Mouse (Mus musculus): ENCODE data around the gene Ngef.

Gene Ngef

DNA sequence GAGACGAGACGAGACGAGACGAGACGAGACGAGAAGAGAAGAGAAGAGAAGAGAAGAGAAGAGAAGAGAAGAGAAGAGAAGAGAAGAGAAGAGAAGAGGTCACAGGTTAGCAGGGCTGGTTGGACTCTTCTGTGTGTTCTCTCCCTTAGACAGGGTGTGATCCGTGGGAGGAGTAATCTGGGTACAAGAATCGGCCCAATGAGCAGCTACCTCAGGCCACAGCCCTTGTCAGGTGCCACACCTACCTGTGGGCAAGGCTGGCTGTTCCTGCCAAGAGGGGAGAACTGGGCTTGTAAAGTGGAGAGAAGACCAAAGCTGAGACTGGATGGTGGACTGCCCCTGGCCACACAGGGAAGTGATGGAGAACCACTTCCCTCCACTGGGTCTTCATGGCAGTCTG, 7.9 kb downstream of the Ngef start:
- DNase-seq (ENCODE audit: low spot score) = no peak

GRCm38 (mm10) chr1:87562967-87563366, 10.7 kb downstream of the Ngef start:
- DNase-seq (ENCODE audit: low spot score) = no peak

- DNase-seq (ENCODE audit: low spot score) = no peak
These were observed 20.1 kb downstream of the Ngef start for GRCm38 (mm10) chr1:87553586-87553985.

GRCm38 (mm10) chr1:87551008-87551407, 22.7 kb downstream of the Ngef start:
- DNase-seq (ENCODE audit: low spot score) = no peak

- DNase-seq (ENCODE audit: low spot score) = peak; percentile 60
These were observed 32.1 kb downstream of the Ngef start for GRCm38 (mm10) chr1:87541614-87542013.

- no peak for DNase-seq (ENCODE audit: low spot score)
These were observed 36.7 kb downstream of the Ngef start for GRCm38 (mm10) chr1:87537008-87537407.

- no peak for DNase-seq (ENCODE audit: low spot score)
These were observed 39.6 kb downstream of the Ngef start for GRCm38 (mm10) chr1:87534118-87534517.

GRCm38 (mm10) chr1:87532346-87532745, 41.3 kb downstream of the Ngef start:
- no peak for DNase-seq (ENCODE audit: low spot score)

- DNase-seq (ENCODE audit: low spot score) = no peak
These were observed 46.5 kb downstream of the Ngef start for GRCm38 (mm10) chr1:87527191-87527590.

- no peak for DNase-seq (ENCODE audit: low spot score)
These were observed 48.6 kb downstream of the Ngef start for GRCm38 (mm10) chr1:87525041-87525440.

DNA sequence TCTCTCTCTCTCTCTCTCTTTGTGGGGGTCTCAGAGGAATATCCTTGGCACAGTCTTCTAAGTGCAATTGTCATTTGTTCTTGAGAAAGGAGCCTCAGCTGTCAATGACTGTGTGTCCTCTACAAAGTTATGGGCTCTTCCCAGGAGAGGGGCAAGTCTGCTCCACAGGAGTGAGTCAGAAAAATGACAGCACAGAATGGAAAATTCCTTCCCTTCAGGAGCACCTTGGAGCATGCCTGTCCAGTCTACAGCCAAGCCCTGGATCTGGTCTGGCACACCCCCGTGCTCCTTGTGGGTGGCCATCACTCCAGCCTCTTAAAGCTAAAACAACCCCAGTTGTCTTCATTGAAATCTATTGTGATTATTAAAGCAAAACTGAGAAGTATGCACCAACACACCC, 52.1 kb downstream of the Ngef start:
- no peak for DNase-seq (ENCODE audit: low spot score)

DNA sequence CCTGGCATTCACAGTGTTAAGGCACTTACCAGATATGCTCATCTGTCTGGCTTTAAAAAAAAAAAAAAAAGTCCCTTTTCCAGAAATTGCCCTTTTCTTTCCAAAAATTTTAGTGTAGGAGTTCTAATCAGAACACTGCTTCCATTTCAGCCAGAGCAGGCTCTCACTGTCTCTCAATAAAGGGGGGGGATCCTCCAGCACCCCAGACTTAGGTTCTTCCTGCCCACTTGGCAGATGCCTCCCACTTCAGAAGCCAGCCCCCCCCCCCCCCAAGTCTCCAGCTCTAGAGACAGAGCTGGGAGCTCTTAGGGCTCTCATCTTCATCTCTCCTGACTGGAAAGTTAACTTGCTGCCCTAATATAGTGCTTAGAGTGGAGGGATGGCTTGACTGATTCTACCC, 53.2 kb downstream of the Ngef start:
- DNase-seq (ENCODE audit: low spot score) = no peak

- no peak for DNase-seq (ENCODE audit: low spot score)
These were observed 62.8 kb downstream of the Ngef start for GRCm38 (mm10) chr1:87510845-87511244.

GRCm38 (mm10) chr1:87510166-87510691, 63.4 kb downstream of the Ngef start:
- peak; percentile 46 for DNase-seq (ENCODE audit: low spot score)

DNA sequence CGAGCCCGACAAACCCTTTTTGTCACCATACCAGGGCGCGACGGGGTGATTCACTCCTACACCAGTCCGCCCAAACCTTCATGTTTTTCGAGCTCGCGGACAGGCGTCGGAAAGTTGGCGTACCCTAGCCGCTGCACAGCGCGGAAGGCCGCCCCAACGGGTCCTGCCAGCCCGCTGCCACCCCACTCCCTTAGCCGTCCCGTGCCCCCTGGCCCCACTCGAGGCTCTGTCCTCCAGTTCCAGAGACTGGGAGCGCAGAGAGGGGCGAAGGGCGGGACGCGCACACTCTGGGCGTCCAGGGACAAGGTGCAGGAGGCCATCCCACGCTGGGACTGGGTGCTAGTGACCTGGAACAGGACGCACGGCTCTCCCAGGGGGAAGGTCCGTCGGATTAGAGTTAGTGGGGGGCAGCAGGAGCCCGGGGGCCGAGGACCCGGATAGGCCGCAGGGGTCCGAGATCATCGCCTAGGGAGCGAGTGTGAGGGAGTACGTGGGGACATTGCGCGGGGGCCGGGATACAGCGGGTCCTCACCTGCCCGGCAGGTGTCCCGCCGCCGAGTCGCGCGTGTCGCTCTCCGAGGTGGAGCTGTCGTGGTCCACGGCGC, 64.0 kb downstream of the Ngef start, which contains the start of gene Neu2:
Gene Neu2 (plus strand): TSS at position 329 of the 605 bp plus-strand sequence.
- DNase-seq (ENCODE audit: low spot score) = no peak

- DNase-seq (ENCODE audit: low spot score) = no peak
These were observed 64.8 kb downstream of the Ngef start for GRCm38 (mm10) chr1:87508591-87509560.

DNA sequence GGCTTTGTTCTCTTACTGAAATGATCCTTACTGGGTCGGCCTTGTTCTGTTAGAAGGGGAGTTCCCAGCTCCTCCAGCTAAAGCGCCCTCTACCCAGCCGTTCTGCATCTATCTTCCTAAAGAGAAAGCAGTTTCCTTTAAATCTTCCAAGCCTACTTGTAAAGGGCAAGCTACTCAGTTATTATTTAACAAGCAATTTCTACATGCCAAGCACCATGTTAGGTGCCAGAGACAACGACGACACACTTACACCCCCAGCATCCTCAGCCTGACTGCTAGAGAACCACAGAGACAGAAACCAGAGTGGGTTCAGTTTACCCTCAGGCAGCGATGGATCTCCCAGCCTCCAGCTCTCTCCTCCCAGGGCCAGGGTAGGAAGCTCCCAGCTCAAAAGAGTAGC, 65.8 kb downstream of the Ngef start:
- DNase-seq (ENCODE audit: low spot score) = no peak

DNA sequence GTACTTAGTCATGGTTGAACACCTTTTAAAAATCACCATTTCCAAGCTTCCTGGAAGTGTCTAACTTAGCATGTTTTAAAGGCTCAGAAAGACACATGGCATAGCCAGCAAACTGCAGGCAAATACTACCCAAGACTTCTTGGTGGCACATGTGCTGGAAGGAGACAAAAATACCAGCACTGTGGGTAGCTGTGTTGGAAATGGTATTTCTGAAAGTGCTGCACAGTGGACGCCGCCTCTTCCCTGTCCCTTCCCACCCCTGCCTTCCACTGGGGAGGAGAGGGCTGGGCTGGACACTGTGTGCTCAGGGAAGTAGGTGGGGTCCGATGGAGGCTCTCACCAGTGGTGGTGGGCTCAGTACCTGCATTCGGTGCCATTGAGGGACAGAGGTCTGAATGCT, 68.1 kb downstream of the Ngef start:
- DNase-seq (ENCODE audit: low spot score) = no peak

- no peak for DNase-seq (ENCODE audit: low spot score)
These were observed 80.1 kb downstream of the Ngef start for GRCm38 (mm10) chr1:87493542-87493941.

DNA sequence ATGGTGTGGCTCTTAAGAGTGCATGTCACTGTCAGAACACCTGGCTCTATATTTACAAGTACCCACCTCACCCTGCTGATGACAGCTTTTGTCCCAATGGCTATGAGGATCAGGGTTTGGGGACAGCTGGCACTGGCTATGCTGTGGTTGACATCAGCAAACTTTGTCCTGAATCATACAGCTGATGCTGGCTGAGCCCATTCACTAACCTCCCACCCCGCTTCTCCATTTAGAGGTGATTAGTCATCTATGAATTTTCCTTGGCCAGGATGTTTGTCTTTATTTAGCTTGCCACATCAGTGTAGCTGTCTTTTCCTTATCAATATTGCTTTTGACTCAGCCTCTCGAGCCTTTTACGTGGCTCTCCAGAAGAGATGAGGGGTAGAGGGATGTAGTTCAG, 81.4 kb downstream of the Ngef start:
- no peak for DNase-seq (ENCODE audit: low spot score)

- peak; percentile 69 for DNase-seq (ENCODE audit: low spot score)
These were observed 87.3 kb downstream of the Ngef start for GRCm38 (mm10) chr1:87486386-87486785.

GRCm38 (mm10) chr1:87482546-87482945, 91.1 kb downstream of the Ngef start:
- DNase-seq (ENCODE audit: low spot score) = no peak

Measured in layer of hippocampus, adult 11-12 months (tissue).